Mouse (Mus musculus): Measurements from ENCODE around the gene Ttc41. TPM values are rescaled to one million over a fixed set of nuclear protein-coding genes. Genes with fewer than 3 reads are reported as not detected.

The Ttc41 gene
- polyA plus RNA-seq, 1 experiment from 2014 or later = 0.35 TPM

DNA sequence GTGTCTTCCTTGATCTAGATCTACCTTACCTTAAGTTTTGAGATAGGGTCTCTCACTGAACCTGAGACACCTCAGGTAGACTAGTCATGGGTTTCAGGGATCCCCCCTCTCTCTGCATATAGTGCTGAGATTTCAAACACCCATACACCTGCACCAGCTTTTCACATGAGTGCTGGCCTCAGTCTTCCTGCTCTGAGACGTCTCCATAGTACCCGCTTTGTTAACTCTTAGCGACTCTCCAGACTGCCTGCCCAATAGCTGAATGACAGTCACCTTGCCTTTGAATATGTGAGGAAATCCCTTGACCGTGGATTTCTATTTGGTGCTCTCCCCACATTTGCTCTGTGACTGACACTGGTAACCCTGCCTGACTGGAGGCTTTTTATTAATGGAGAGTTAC lies 88.6 kb downstream of the Ttc41 start:
- Histone ChIP-seq H3K27me3 (ENCODE audit: insufficient read depth, low read length) (no peaks in the 10 kb centered on the region), H3K9ac (replicated peaks) (no peak overlapping the region), H3K4me2 (ENCODE audit: low read depth, low read length) (no peak overlapping the region), H3K27ac (ENCODE audit: low read depth) (no peak overlapping the region), H3K4me3 (ENCODE audit: low read depth, low read length) (no peak overlapping the region), H3K36me3 (replicated peaks; ENCODE audit: insufficient read depth, low read length) (no peaks in the 10 kb centered on the region), H3K9me3 (ENCODE audit: low read length) (no peaks in the 10 kb centered on the region), H3K4me1 (ENCODE audit: insufficient read depth) (no peaks in the 10 kb centered on the region)
- no peak for DNase-seq
- ATAC-seq = no peak
- 84% methylated on average over 4 of the region's 4 CpGs for WGBS (ENCODE audit: insufficient replicate concordance)
- TF ChIP-seq EP300 (IDR thresholded peaks at IDR 0.05; ENCODE audit: low read depth) = no peak
- no peak for TF ChIP-seq CTCF (IDR thresholded peaks at IDR 0.05; ENCODE audit: low read depth)

DNA sequence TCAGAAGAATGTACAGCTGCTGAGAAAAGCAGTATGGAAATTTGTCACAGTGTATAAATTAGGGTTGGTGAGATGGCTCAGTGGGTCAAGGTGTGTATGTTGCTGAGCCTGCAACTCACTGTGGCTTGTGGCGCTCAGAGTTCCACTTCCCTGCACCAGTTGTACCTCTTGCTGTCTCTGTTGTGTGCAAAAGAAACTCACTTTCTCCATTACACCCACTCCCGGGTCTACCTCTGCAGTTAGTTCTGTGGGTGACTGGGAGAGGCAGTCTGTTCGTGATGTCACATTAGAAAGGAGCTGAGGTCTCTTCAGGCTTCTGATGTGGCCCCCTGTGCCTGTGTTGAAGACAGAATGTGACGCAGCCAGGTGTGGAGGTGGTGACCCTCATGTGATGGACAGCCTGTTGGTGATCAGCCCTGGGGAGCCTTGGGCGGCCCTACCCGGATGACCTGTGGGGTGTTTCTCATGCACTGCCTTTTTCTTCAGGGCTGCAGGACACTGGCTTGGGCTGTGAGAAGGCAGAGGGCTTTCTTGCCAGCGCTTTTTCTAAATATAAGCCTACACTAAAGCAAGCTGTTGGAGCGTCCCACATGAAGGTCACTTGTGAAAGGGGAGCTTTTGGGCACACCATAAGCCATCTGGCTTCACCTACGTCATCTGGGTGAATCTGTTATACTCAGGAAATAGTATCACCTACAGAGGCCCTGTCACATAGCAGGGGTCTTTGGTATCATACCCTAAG lies 89.4 kb downstream of the Ttc41 start:
- H3K4me2 ChIP-seq (ENCODE audit: low read depth, low read length) = no peak overlapping the region
- H3K4me1 ChIP-seq (ENCODE audit: insufficient read depth) = no peaks in the 10 kb centered on the region
- H3K9ac ChIP-seq (replicated peaks) = no peak overlapping the region
- H3K9me3 ChIP-seq (ENCODE audit: low read length) = no peaks in the 10 kb centered on the region
- no peak overlapping the region for H3K27ac ChIP-seq (ENCODE audit: low read depth)
- no peaks in the 10 kb centered on the region for H3K36me3 ChIP-seq (replicated peaks; ENCODE audit: insufficient read depth, low read length)
- H3K27me3 ChIP-seq (ENCODE audit: insufficient read depth, low read length) = no peaks in the 10 kb centered on the region
- no peak for DNase-seq
- WGBS (ENCODE audit: insufficient replicate concordance) = 86% methylated on average over 9 of the region's 9 CpGs
- no peak for ATAC-seq
- TF ChIP-seq CTCF (IDR thresholded peaks at IDR 0.05; ENCODE audit: low read depth) (no peak), EP300 (IDR thresholded peaks at IDR 0.05; ENCODE audit: low read depth) (no peak)
- no peak overlapping the region for H3K4me3 ChIP-seq (ENCODE audit: low read depth, low read length)

DNA sequence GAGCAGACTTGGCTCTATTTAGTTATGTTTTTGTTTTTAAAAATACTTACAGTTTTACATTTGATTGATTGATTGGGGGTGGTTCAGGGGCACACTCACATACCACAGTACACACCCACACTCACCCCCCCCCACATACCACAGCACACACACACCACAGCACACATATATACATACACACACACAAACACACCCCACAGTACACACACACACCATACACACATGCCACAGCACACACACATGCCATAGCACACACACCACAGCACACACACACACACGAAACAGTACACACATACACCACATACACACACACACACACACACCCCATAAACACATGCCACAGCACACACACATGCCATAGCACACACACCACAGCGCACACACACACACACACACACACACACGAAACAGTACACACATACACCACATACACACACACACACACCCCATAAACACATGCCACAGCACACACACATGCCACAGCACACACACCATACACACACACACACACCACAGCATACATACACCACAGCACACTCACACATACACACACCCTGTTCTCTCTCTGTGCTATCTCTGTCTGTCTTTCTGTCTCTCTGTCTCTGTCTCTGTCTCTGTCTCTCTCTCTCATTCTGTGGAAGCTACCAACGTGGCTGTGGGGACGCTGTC lies 90.6 kb downstream of the Ttc41 start:
- Histone ChIP-seq H3K9me3 (ENCODE audit: low read length) (no peaks in the 10 kb centered on the region), H3K9ac (replicated peaks) (no peak overlapping the region), H3K4me1 (ENCODE audit: insufficient read depth) (no peaks in the 10 kb centered on the region), H3K27ac (ENCODE audit: low read depth) (no peak overlapping the region), H3K36me3 (replicated peaks; ENCODE audit: insufficient read depth, low read length) (no peaks in the 10 kb centered on the region), H3K4me3 (ENCODE audit: low read depth, low read length) (no peak overlapping the region), H3K4me2 (ENCODE audit: low read depth, low read length) (no peak overlapping the region), H3K27me3 (ENCODE audit: insufficient read depth, low read length) (no peaks in the 10 kb centered on the region)
- ATAC-seq (no peak), DNase-seq (no peak)
- TF ChIP-seq EP300 (IDR thresholded peaks at IDR 0.05; ENCODE audit: low read depth) (no peak), CTCF (IDR thresholded peaks at IDR 0.05; ENCODE audit: low read depth) (no peak)
- 83% methylated on average over 5 of the region's 5 CpGs for WGBS (ENCODE audit: insufficient replicate concordance)

DNA sequence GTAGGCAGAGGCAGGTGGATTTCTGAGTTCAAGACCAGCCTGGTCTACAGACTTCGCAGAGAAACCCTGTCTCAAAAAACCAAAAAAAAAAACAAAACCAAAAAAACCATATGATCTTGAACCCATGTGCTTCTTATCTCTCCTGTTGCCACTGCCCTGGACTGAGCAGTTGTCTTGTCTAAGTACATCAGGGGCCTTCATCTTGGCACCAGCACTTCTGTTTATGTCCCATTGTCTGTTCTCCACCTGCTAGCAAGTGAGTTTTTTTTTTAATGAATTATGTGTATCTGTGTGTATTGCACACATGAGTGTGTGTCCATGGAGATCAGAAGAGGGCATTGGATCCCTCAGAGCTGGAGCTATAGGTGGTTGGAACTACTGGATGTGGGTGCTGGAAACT lies 101.8 kb downstream of the Ttc41 start:
- TF ChIP-seq CTCF (IDR thresholded peaks at IDR 0.05; ENCODE audit: low read depth) (no peak), EP300 (IDR thresholded peaks at IDR 0.05; ENCODE audit: low read depth) (no peak)
- ATAC-seq = no peak
- Histone ChIP-seq H3K9ac (replicated peaks) (no peak overlapping the region), H3K27me3 (ENCODE audit: insufficient read depth, low read length) (no peaks in the 10 kb centered on the region), H3K27ac (ENCODE audit: low read depth) (no peak overlapping the region), H3K4me1 (ENCODE audit: insufficient read depth) (no peaks in the 10 kb centered on the region), H3K4me3 (ENCODE audit: low read depth, low read length) (no peak overlapping the region), H3K9me3 (ENCODE audit: low read length) (no peaks in the 10 kb centered on the region), H3K36me3 (replicated peaks; ENCODE audit: insufficient read depth, low read length) (peaks cover 6% of the 10 kb centered on the region), H3K4me2 (ENCODE audit: low read depth, low read length) (no peak overlapping the region)
- no peak for DNase-seq
- 81% methylated on average over 1 of the region's 1 CpGs for WGBS (ENCODE audit: insufficient replicate concordance)

DNA sequence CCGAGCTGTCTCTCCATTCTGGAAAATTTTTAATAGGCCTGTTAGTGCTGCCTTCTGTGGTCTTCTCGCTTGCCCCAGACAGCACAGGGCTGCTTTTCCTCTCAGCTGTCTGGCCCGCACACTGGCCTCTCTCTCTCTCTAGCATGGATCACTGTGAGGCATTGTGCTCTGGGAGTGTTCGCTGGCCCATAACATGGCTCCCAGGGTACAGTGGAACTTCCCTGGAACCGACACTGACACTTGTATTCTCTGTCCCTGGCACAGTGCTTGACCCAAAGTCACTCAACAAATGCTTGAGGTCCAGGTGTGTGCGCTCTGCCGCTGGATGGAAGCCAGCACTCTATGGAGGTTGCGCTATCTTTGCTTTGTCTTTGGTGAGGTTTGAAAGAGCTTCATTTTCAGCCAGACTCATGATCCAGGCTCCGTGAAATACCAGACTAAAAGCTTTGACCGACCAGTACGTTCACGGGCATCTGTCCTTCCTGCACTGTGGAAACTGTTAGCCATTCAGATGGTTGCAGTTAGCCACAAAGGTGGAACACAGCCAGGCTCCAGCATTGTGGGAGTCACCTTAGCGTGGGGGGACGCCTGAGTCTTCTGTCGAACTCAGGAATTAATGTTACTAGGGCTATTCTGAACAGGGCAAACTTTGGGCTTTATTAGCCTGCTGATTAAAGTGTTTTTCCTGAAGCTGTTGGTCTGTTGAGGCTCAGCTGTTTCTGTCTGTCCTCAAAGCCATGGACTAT lies 102.6 kb downstream of the Ttc41 start:
- ATAC-seq = no peak
- no peak for TF ChIP-seq EP300 (IDR thresholded peaks at IDR 0.05; ENCODE audit: low read depth)
- no peak for TF ChIP-seq CTCF (IDR thresholded peaks at IDR 0.05; ENCODE audit: low read depth)
- Histone ChIP-seq H3K36me3 (replicated peaks; ENCODE audit: insufficient read depth, low read length) (peaks cover 6% of the 10 kb centered on the region), H3K4me2 (ENCODE audit: low read depth, low read length) (no peak overlapping the region), H3K4me3 (ENCODE audit: low read depth, low read length) (no peak overlapping the region), H3K27ac (ENCODE audit: low read depth) (no peak overlapping the region), H3K4me1 (ENCODE audit: insufficient read depth) (no peaks in the 10 kb centered on the region), H3K9ac (replicated peaks) (no peak overlapping the region), H3K9me3 (ENCODE audit: low read length) (no peaks in the 10 kb centered on the region), H3K27me3 (ENCODE audit: insufficient read depth, low read length) (no peaks in the 10 kb centered on the region)
- 82% methylated on average over 15 of the region's 15 CpGs for WGBS (ENCODE audit: insufficient replicate concordance)
- no peak for DNase-seq

DNA sequence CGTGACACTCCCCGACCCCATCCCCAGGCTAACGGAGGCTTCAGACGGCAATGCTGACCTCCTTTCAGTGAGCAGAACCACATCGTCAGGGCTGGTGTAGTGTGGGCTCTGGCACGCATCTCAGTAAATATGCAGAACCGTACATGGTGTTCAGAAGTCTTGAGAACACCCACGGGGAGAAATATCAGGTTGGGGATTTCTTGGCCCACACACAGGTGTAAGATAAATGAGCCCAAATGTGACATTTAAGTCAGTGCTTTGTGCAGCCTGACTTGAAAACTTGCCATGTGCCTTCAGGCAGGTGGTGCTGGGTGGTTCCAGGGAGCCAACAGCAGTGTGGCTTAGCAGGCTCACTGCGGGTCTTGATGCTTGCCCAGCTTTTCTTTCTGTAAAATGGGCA lies 104.4 kb downstream of the Ttc41 start:
- no peak overlapping the region for H3K4me2 ChIP-seq (ENCODE audit: low read depth, low read length)
- TF ChIP-seq EP300 (IDR thresholded peaks at IDR 0.05; ENCODE audit: low read depth) (no peak), CTCF (IDR thresholded peaks at IDR 0.05; ENCODE audit: low read depth) (no peak)
- peaks cover 7% of the 10 kb centered on the region for H3K36me3 ChIP-seq (replicated peaks; ENCODE audit: insufficient read depth, low read length)
- ATAC-seq (no peak), DNase-seq (no peak)
- no peaks in the 10 kb centered on the region for H3K4me1 ChIP-seq (ENCODE audit: insufficient read depth)
- H3K27ac ChIP-seq (ENCODE audit: low read depth) = no peak overlapping the region
- WGBS (ENCODE audit: insufficient replicate concordance) = 78% methylated on average over 9 of the region's 9 CpGs
- no peak overlapping the region for H3K9ac ChIP-seq (replicated peaks)
- H3K4me3 ChIP-seq (ENCODE audit: low read depth, low read length) = no peak overlapping the region
- no peaks in the 10 kb centered on the region for H3K27me3 ChIP-seq (ENCODE audit: insufficient read depth, low read length)
- no peaks in the 10 kb centered on the region for H3K9me3 ChIP-seq (ENCODE audit: low read length)

Data from liver, postnatal 0 days (tissue).